Comparison of ENCODE assay signal across 10 mouse cellular contexts in the genomic region with DNA sequence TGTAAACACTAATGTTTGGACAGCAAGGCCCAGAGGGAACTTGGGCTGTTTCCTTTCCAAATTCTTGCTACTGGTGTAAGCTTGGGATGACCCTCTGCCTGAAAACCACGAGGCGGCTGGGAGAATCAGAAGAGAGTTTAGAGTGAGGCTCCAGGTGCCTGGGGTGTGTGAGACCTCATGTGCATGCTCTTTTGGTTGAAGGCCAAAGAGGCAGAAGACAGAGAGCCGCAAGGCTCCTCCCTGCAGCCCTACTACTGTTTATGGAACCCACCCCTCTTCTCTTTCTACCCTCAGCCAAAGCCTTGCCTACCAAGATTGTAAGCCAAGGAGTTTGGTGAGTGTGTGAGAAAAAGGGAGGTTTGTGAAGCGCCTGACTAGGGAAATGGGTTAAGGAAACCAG. TPM values are rescaled to one million over a fixed set of nuclear protein-coding genes. Genes with fewer than 3 reads are reported as not detected.
DNase-seq lines count a peak whose midpoint lies in the region; ATAC-seq lines count a peak whose summit lies in the region.
"Had no signal": no experiment of that assay in that cellular context is flagged by ENCODE, and none has a peak within 500 bp of the region (broad histone marks: within the 10 kb centered on the region; RNA-seq: fewer than 3 reads in every experiment).

No protein-coding gene starts in this region.

- H3K27me3 ChIP-seq in heart, embryonic 10.5 days (ENCODE audit: insufficient read depth, poor library complexity, severe bottlenecking): no peaks in the 10 kb centered on the region
- no peaks in the 10 kb centered on the region for H3K27me3 ChIP-seq in hindbrain, embryonic 13.5 days
- no peaks in the 10 kb centered on the region for H3K27me3 ChIP-seq in midbrain, embryonic 13.5 days

- H3K4me2 ChIP-seq in hindbrain, embryonic 13.5 days: peak overlapping the region; percentile 75
- H3K4me2 ChIP-seq in midbrain, embryonic 13.5 days (replicated peaks): peak overlapping the region; percentile 79

- H3K4me1 ChIP-seq in heart, embryonic 10.5 days: peaks cover 58% of the 10 kb centered on the region
- peaks cover 4% of the 10 kb centered on the region; the same call in 1 of the 2 replicates for H3K4me1 ChIP-seq in brown adipose tissue, adult 24 weeks (ENCODE audit: control insufficient read depth, insufficient read depth, insufficient read length, low read length)
- H3K4me1 ChIP-seq in hindbrain, embryonic 13.5 days (replicated peaks): peaks cover 73% of the 10 kb centered on the region
- H3K4me1 ChIP-seq in midbrain, embryonic 13.5 days (replicated peaks): peaks cover 74% of the 10 kb centered on the region

- intact Hi-C loops in heart, postnatal 36 days (cut with DNase I): loop anchor here (5.0 kb wide), 1 partner anchor 268 kb away; no protein-coding TSS in a partner anchor

- H3K36me3 ChIP-seq in heart, embryonic 10.5 days: peaks cover 6% of the 10 kb centered on the region; the same call in 1 of the 2 replicates
- peaks cover under 1% of the 10 kb centered on the region; the same call in 1 of the 2 replicates for H3K36me3 ChIP-seq in hindbrain, embryonic 13.5 days
- peaks cover 3% of the 10 kb centered on the region for H3K36me3 ChIP-seq in midbrain, embryonic 13.5 days

- ATAC-seq in hindbrain, embryonic 13.5 days (ENCODE audit: low FRiP score): no peak
- no peak for ATAC-seq in midbrain, embryonic 13.5 days
- ATAC-seq in megakaryocyte-erythroid progenitor cell, adult 5-6 weeks (replicated peaks; ENCODE audit: low FRiP score, low TSS enrichment, poor library complexity, severe bottlenecking): no peak

- H3K9ac ChIP-seq in hindbrain, embryonic 13.5 days: peak overlapping the region; percentile 89
- H3K9ac ChIP-seq in midbrain, embryonic 13.5 days (replicated peaks): peak overlapping the region; percentile 87

- DNase-seq in heart, embryonic 10.5 days (ENCODE audit: low spot score): peak; percentile 56
- no peak for DNase-seq in heart, postnatal 36 days
- DNase-seq in B cell, adult 2 months: no peak
- DNase-seq in retina, postnatal 1 day: no peak

- WGBS in heart, embryonic 10.5 days: 51% methylated on average over 4 of the region's 4 CpGs
- 48% methylated on average over 4 of the region's 4 CpGs for WGBS in hindbrain, embryonic 13.5 days
- WGBS in midbrain, embryonic 13.5 days: 49% methylated on average over 4 of the region's 4 CpGs

- no peaks in the 10 kb centered on the region for H3K9me3 ChIP-seq in heart, embryonic 10.5 days
- H3K9me3 ChIP-seq in hindbrain, embryonic 13.5 days: no peaks in the 10 kb centered on the region
- no peaks in the 10 kb centered on the region for H3K9me3 ChIP-seq in midbrain, embryonic 13.5 days
- H3K9me3 ChIP-seq: G1E had no signal

- H3K4me3 ChIP-seq in heart, embryonic 10.5 days: peak overlapping the region; percentile 81
- H3K4me3 ChIP-seq in brown adipose tissue, adult 24 weeks (ENCODE audit: insufficient read depth, low read depth, low read length): peak overlapping the region; percentile 67
- H3K4me3 ChIP-seq in hindbrain, embryonic 13.5 days: peak overlapping the region; percentile 71
- H3K4me3 ChIP-seq in midbrain, embryonic 13.5 days (replicated peaks): peak overlapping the region; percentile 69

- H3K27ac ChIP-seq in heart, embryonic 10.5 days: peak overlapping the region; percentile 88
- H3K27ac ChIP-seq in brown adipose tissue, adult 24 weeks (replicated peaks; ENCODE audit: low read depth, low read length): no peak overlapping the region
- peak overlapping the region; percentile 99 for H3K27ac ChIP-seq in hindbrain, embryonic 13.5 days
- H3K27ac ChIP-seq in midbrain, embryonic 13.5 days: peak overlapping the region; percentile 99

RNA-seq across cellular contexts. Expression of a gene that starts 1.1 kb away (rescaled TPM):
- polyA plus RNA-seq in heart, embryonic 10.5 days (2016; fragmentation: Nextera tagmentation; extraction: Ambion mirVana): 17.9 and 19.7 TPM in 2 replicates
- total RNA-seq in heart, postnatal 36 days (2021): 1 to 10 TPM; 3.5 to 3.6 TPM
- 1.9 and 2.1 TPM in 2 replicates for polyA plus RNA-seq in brown adipose tissue, adult 24 weeks (2012; ENCODE audit: insufficient read depth, insufficient read length, missing spikeins)
- 48.9 and 49.6 TPM in 2 replicates for polyA plus RNA-seq in hindbrain, embryonic 13.5 days (2015; fragmentation: Nextera tagmentation; extraction: Ambion mirVana)
- 47.9 and 53.9 TPM in 2 replicates for polyA plus RNA-seq in midbrain, embryonic 13.5 days (2015; fragmentation: Nextera tagmentation; extraction: Ambion mirVana)
- total RNA-seq in megakaryocyte-erythroid progenitor cell, adult 5-6 weeks (2014; fragmentation: Nextera tagmentation): 0.39 TPM in 1 of 2 replicates, not detected in the other
- 0.14 and 0.15 TPM in 2 replicates for total RNA-seq in megakaryocyte-erythroid progenitor cell, adult 5-6 weeks (2017)

RNA-seq across cellular contexts. Expression of a gene that starts 2.2 kb away (rescaled TPM):
- polyA plus RNA-seq in heart, embryonic 10.5 days (2016; fragmentation: Nextera tagmentation; extraction: Ambion mirVana): 127 and 140 TPM in 2 replicates
- 10 to 100 TPM; 45.5 to 48.2 TPM for total RNA-seq in heart, postnatal 36 days (2021)
- 21.2 and 23.6 TPM in 2 replicates for polyA plus RNA-seq in brown adipose tissue, adult 24 weeks (2012; ENCODE audit: insufficient read depth, insufficient read length, missing spikeins)
- polyA plus RNA-seq in hindbrain, embryonic 13.5 days (2015; fragmentation: Nextera tagmentation; extraction: Ambion mirVana): 94.5 and 94.6 TPM in 2 replicates
- polyA plus RNA-seq in midbrain, embryonic 13.5 days (2015; fragmentation: Nextera tagmentation; extraction: Ambion mirVana): 98.2 and 101 TPM in 2 replicates
- 37.4 and 40.7 TPM in 2 replicates for total RNA-seq in megakaryocyte-erythroid progenitor cell, adult 5-6 weeks (2014; fragmentation: Nextera tagmentation)
- 17.0 and 19.7 TPM in 2 replicates for total RNA-seq in megakaryocyte-erythroid progenitor cell, adult 5-6 weeks (2017)

RNA-seq across cellular contexts. Expression of a gene that starts 9.0 kb away (rescaled TPM):
- 0.88 and 0.99 TPM in 2 replicates for polyA plus RNA-seq in heart, embryonic 10.5 days (2016; fragmentation: Nextera tagmentation; extraction: Ambion mirVana)
- 1 to 10 TPM in 1 of 2 experiments, under 1 TPM in 1; 0.89 to 1.4 TPM for total RNA-seq in heart, postnatal 36 days (2021)
- polyA plus RNA-seq in brown adipose tissue, adult 24 weeks (2012; ENCODE audit: insufficient read depth, insufficient read length, missing spikeins): 1.2 TPM in 1 of 2 replicates, not detected in the other
- 6.1 and 7.1 TPM in 2 replicates for polyA plus RNA-seq in hindbrain, embryonic 13.5 days (2015; fragmentation: Nextera tagmentation; extraction: Ambion mirVana)
- 2.9 and 5.0 TPM in 2 replicates for polyA plus RNA-seq in midbrain, embryonic 13.5 days (2015; fragmentation: Nextera tagmentation; extraction: Ambion mirVana)
- 5.1 and 8.2 TPM in 2 replicates for total RNA-seq in megakaryocyte-erythroid progenitor cell, adult 5-6 weeks (2014; fragmentation: Nextera tagmentation)
- 0.89 and 3.4 TPM in 2 replicates for total RNA-seq in megakaryocyte-erythroid progenitor cell, adult 5-6 weeks (2017)

RNA-seq across cellular contexts. Expression of a gene that starts 12.3 kb away (rescaled TPM):
- not detected in 2 replicates for polyA plus RNA-seq in heart, embryonic 10.5 days (2016; fragmentation: Nextera tagmentation; extraction: Ambion mirVana)
- not detected for total RNA-seq in heart, postnatal 36 days (2021)
- not detected in 2 replicates for polyA plus RNA-seq in brown adipose tissue, adult 24 weeks (2012; ENCODE audit: insufficient read depth, insufficient read length, missing spikeins)
- 6.3 and 17.2 TPM in 2 replicates for polyA plus RNA-seq in hindbrain, embryonic 13.5 days (2015; fragmentation: Nextera tagmentation; extraction: Ambion mirVana)
- 4.5 and 16.7 TPM in 2 replicates for polyA plus RNA-seq in midbrain, embryonic 13.5 days (2015; fragmentation: Nextera tagmentation; extraction: Ambion mirVana)
- not detected in 2 replicates for total RNA-seq in megakaryocyte-erythroid progenitor cell, adult 5-6 weeks (2014; fragmentation: Nextera tagmentation)
- total RNA-seq in megakaryocyte-erythroid progenitor cell, adult 5-6 weeks (2017): not detected in 2 replicates
- total RNA-seq: G1E; liver, adult 2 months had no signal
- polyA plus RNA-seq: G1E; liver, adult 2 months had no signal

RNA-seq across cellular contexts. Expression of a gene that starts 45.5 kb away (rescaled TPM):
- 143 and 183 TPM in 2 replicates for polyA plus RNA-seq in heart, embryonic 10.5 days (2016; fragmentation: Nextera tagmentation; extraction: Ambion mirVana)
- total RNA-seq in heart, postnatal 36 days (2021): 100 to 1,000 TPM; 482 to 500 TPM
- 331 and 338 TPM in 2 replicates for polyA plus RNA-seq in brown adipose tissue, adult 24 weeks (2012; ENCODE audit: insufficient read depth, insufficient read length, missing spikeins)
- polyA plus RNA-seq in hindbrain, embryonic 13.5 days (2015; fragmentation: Nextera tagmentation; extraction: Ambion mirVana): 148 and 150 TPM in 2 replicates
- polyA plus RNA-seq in midbrain, embryonic 13.5 days (2015; fragmentation: Nextera tagmentation; extraction: Ambion mirVana): 164 and 166 TPM in 2 replicates
- 749 and 832 TPM in 2 replicates for total RNA-seq in megakaryocyte-erythroid progenitor cell, adult 5-6 weeks (2014; fragmentation: Nextera tagmentation)
- 152 and 207 TPM in 2 replicates for total RNA-seq in megakaryocyte-erythroid progenitor cell, adult 5-6 weeks (2017)
